Comparison of ENCODE assay signal across 34 mouse cellular contexts in the genomic region with DNA sequence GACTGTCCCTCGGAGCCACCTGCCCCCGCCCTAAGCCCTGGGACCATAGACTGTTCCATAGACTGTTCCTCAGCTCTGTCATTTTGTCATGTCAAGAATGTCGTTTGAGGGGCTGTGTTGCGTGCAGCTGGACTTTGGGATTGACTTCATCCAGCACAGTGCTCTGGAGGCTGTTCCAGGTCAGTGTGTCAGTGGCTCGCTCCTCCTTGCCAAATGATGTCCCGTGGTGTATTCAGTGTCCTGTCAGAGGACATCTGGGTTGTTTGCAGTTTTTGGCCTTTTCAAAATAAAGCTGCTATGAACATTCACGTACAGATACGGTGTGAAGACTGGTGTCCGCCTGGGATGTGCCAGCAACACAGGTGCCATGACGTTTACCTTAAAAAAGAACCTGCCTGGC. TPM values are rescaled to one million over a fixed set of nuclear protein-coding genes. Genes with fewer than 3 reads are reported as not detected.
"Had no signal": no experiment of that assay in that cellular context is flagged by ENCODE, and none has a peak within 500 bp of the region (broad histone marks: within the 10 kb centered on the region; RNA-seq: fewer than 3 reads in every experiment).

No protein-coding gene starts in this region.

- ATAC-seq: hindbrain, postnatal 0 days; intestine, embryonic 16.5 days had no signal

- H3K9ac ChIP-seq: heart, embryonic 13.5 days; heart, embryonic 15.5 days; hindbrain, embryonic 13.5 days; hindbrain, embryonic 15.5 days; kidney, embryonic 15.5 days; limb, embryonic 13.5 days; limb, embryonic 15.5 days; liver, embryonic 14.5 days had no signal

- H3K4me3 ChIP-seq: heart, adult 2 months; heart, embryonic 13.5 days; heart, embryonic 15.5 days; hindbrain, embryonic 13.5 days; hindbrain, embryonic 15.5 days; kidney, embryonic 15.5 days; limb, embryonic 13.5 days; limb, embryonic 15.5 days had no signal

- H3K4me2 ChIP-seq: heart, embryonic 11.5 days; heart, embryonic 13.5 days; heart, embryonic 15.5 days; hindbrain, embryonic 13.5 days; hindbrain, embryonic 15.5 days; kidney, embryonic 15.5 days; limb, embryonic 13.5 days; limb, embryonic 15.5 days had no signal

- H3K27me3 ChIP-seq: heart, embryonic 13.5 days; heart, embryonic 15.5 days; hindbrain, embryonic 13.5 days; hindbrain, embryonic 15.5 days; kidney, embryonic 15.5 days; limb, embryonic 13.5 days; limb, embryonic 15.5 days had no signal

- H3K27ac ChIP-seq: heart, adult 2 months; heart, embryonic 13.5 days; heart, embryonic 15.5 days; hindbrain, embryonic 15.5 days; hindbrain, postnatal 0 days; kidney, embryonic 15.5 days; kidney, postnatal 0 days; limb, embryonic 13.5 days; limb, embryonic 15.5 days; liver, embryonic 14.5 days had no signal

- DNase-seq: gastrocnemius, postnatal 14 days; heart, adult 11 months; heart, adult 2 months; heart, postnatal 14 days; heart, postnatal 36 days; kidney, adult 11 months; kidney, adult 2 months; kidney, adult 9 months; kidney, postnatal 14 days; kidney, postnatal 36 days; layer of hippocampus, adult 9-11 months; layer of hippocampus, postnatal 36 days; left cerebral cortex, postnatal 4 days had no signal

- H3K9me3 ChIP-seq: heart, embryonic 13.5 days; heart, embryonic 15.5 days; hindbrain, embryonic 13.5 days; hindbrain, embryonic 15.5 days; kidney, embryonic 15.5 days; limb, embryonic 13.5 days; limb, embryonic 15.5 days had no signal

RNA-seq across cellular contexts. Expression of a gene that starts 12.3 kb away (rescaled TPM):
- total RNA-seq: hindbrain, postnatal 0 days; layer of hippocampus, adult 18-20 months; layer of hippocampus, postnatal 14 days; layer of hippocampus, postnatal 36 days; left cerebral cortex, adult 8-10 months; left cerebral cortex, postnatal 25 days; left cerebral cortex, postnatal 4 days had no signal
- polyA plus RNA-seq: gonadal fat pad, adult 2 months; heart, adult 2 months; heart, embryonic 11.5 days; heart, embryonic 13.5 days; heart, embryonic 15.5 days; heart, postnatal 0 days; hindbrain, embryonic 11.5 days; hindbrain, embryonic 13.5 days; hindbrain, postnatal 0 days; intestine, embryonic 14.5 days; kidney, adult 2 months; kidney, postnatal 0 days; large intestine, adult 2 months; liver, embryonic 14.5 days had no signal
